Mouse (Mus musculus) lung, embryonic 16.5 days (tissue): ENCODE measurements around the gene Prpf40b. TPM values are rescaled to one million over a fixed set of nuclear protein-coding genes. Genes with fewer than 3 reads are reported as not detected.
A peak's percentile ranks its signal among the peaks of the same experiment; 100 is the strongest.

Source experiments
- ATAC-seq: fragments of 200-750 bp; cut with Nextera tagmentation; 2 replicates; pipeline ENCODE4 v1.8.0; 2017; ENCODE audit warnings: low read depth, mild to moderate bottlenecking, moderate library complexity
- H3K27ac ChIP-seq: fragments of 300-500 bp; sonication (generic); 2 replicates; pipeline ENCODE4 v1.5.1; 2014; ENCODE audit warnings: mild to moderate bottlenecking, control low read depth, low read length
- H3K27me3 ChIP-seq: fragments of 300-500 bp; sonication (generic); 2 replicates; pipeline ENCODE4 v1.6.1; 2014; ENCODE audit warnings: low read depth, low read length, mixed read lengths; ENCODE audit not compliant: control insufficient read depth, insufficient read depth
- H3K36me3 ChIP-seq: fragments of 300-500 bp; sonication (generic); 2 replicates; pipeline ENCODE4 v1.6.1; 2014; ENCODE audit warnings: low read length; ENCODE audit not compliant: control insufficient read depth, insufficient read depth
- H3K4me1 ChIP-seq: fragments of 300-500 bp; sonication (generic); replicated peaks from 2 replicates; pipeline ENCODE4 v1.6.1; 2014; ENCODE audit warnings: low read length, mixed read lengths; ENCODE audit not compliant: control insufficient read depth, insufficient read depth
- H3K4me2 ChIP-seq: fragments of 300-500 bp; sonication (generic); 2 replicates; pipeline ENCODE4 v1.6.1; 2014; ENCODE audit warnings: low read depth, low read length, control low read depth
- H3K4me3 ChIP-seq: fragments of 300-500 bp; sonication (generic); 2 replicates; pipeline ENCODE4 v1.5.1; 2014; ENCODE audit warnings: mild to moderate bottlenecking, low read length, control low read depth
- H3K9ac ChIP-seq: fragments of 300-500 bp; sonication (generic); 2 replicates; pipeline ENCODE4 v1.6.1; 2014; ENCODE audit warnings: low read length, control low read depth
- H3K9me3 ChIP-seq: fragments of 300-500 bp; sonication (generic); 2 replicates; pipeline ENCODE4 v1.6.1; 2016; ENCODE audit warnings: low read length; ENCODE audit not compliant: control insufficient read depth
- WGBS: fragments of 180-500 bp; shearing (Covaris S2); extraction: QIAGEN DNeasy Blood & Tissue Kit; methylation state at CpG from one replicate; pipeline ENCODE4 v1.1.7; 2014; 5-methylcytosine and 5-hydroxymethylcytosine counted together
- polyA plus RNA-seq: library from polyadenylated mRNA; unstranded; fragments of >200 nt; fragmentation: Nextera tagmentation; extraction: Ambion mirVana; gene quantifications from 2 replicates; pipeline ENCODE4 v1.2.1, GENCODE M21; 2015

The Prpf40b gene
- polyA plus RNA-seq, 1 experiment from 2014 or later: 54.0 TPM

GRCm38 (mm10) chr15:99324151-99324550, 29.3 kb downstream of the Prpf40b start:
- no peak overlapping the region for H3K4me3 ChIP-seq
- no peak for ATAC-seq
- H3K36me3 ChIP-seq: peaks cover 49% of the 10 kb centered on the region
- no peak overlapping the region for H3K9ac ChIP-seq
- WGBS: 71% methylated on average over 9 of the region's 9 CpGs
- H3K9me3 ChIP-seq: no peaks in the 10 kb centered on the region; the same call in 1 of the 2 replicates
- H3K4me1 ChIP-seq: peaks cover 13% of the 10 kb centered on the region
- H3K27ac ChIP-seq: no peak overlapping the region
- no peaks in the 10 kb centered on the region for H3K27me3 ChIP-seq
- no peak overlapping the region for H3K4me2 ChIP-seq

- ATAC-seq: no peak
- H3K4me3 ChIP-seq: no peak overlapping the region
- no peak overlapping the region for H3K9ac ChIP-seq
- no peaks in the 10 kb centered on the region; the same call in 1 of the 2 replicates for H3K9me3 ChIP-seq
- H3K27me3 ChIP-seq: no peaks in the 10 kb centered on the region
- peaks cover 49% of the 10 kb centered on the region for H3K36me3 ChIP-seq
- H3K27ac ChIP-seq: peak overlapping the region; percentile 52; the same call in 1 of the 2 replicates
- H3K4me1 ChIP-seq: peaks cover 8% of the 10 kb centered on the region
- WGBS: 90% methylated on average over 6 of the region's 6 CpGs
- H3K4me2 ChIP-seq: no peak overlapping the region
Observed at GRCm38 (mm10) chr15:99325598-99325997, 30.7 kb downstream of the Prpf40b start.

GRCm38 (mm10) chr15:99326407-99326806, 31.5 kb downstream of the Prpf40b start:
- WGBS: 41% methylated on average over 2 of the region's 2 CpGs
- Histone ChIP-seq H3K9ac (no peak overlapping the region), H3K4me2 (no peak overlapping the region; the same call in 1 of the 2 replicates), H3K4me1 (peaks cover 2% of the 10 kb centered on the region; the same call in 1 of the 2 replicates), H3K9me3 (no peaks in the 10 kb centered on the region; the same call in 1 of the 2 replicates), H3K27ac (peak overlapping the region; percentile 52), H3K27me3 (no peaks in the 10 kb centered on the region), H3K36me3 (peaks cover 42% of the 10 kb centered on the region), H3K4me3 (no peak overlapping the region)
- ATAC-seq: peak; percentile 64

- Histone ChIP-seq H3K9ac (no peak overlapping the region), H3K27ac (peak overlapping the region; percentile 8; the same call in 1 of the 2 replicates), H3K9me3 (no peaks in the 10 kb centered on the region; the same call in 1 of the 2 replicates), H3K4me1 (peaks cover 8% of the 10 kb centered on the region; the same call in 1 of the 2 replicates), H3K4me3 (no peak overlapping the region), H3K4me2 (no peak overlapping the region), H3K36me3 (peaks cover 36% of the 10 kb centered on the region), H3K27me3 (no peaks in the 10 kb centered on the region)
- WGBS: 73% methylated on average over 1 of the region's 1 CpGs
- no peak for ATAC-seq
Observed at GRCm38 (mm10) chr15:99326959-99327358, 32.1 kb downstream of the Prpf40b start.

- WGBS: 91% methylated on average over 5 of the region's 5 CpGs
- H3K4me2 ChIP-seq: no peak overlapping the region
- no peak overlapping the region for H3K9ac ChIP-seq
- H3K27me3 ChIP-seq: no peaks in the 10 kb centered on the region
- no peak overlapping the region for H3K4me3 ChIP-seq
- H3K4me1 ChIP-seq: peaks cover 16% of the 10 kb centered on the region
- no peaks in the 10 kb centered on the region; the same call in 1 of the 2 replicates for H3K9me3 ChIP-seq
- peaks cover 26% of the 10 kb centered on the region for H3K36me3 ChIP-seq
- ATAC-seq: no peak
- H3K27ac ChIP-seq: no peak overlapping the region
Observed at GRCm38 (mm10) chr15:99328011-99328410, 33.1 kb downstream of the Prpf40b start.

GRCm38 (mm10) chr15:99330324-99330723, 35.4 kb downstream of the Prpf40b start:
- Histone ChIP-seq H3K9ac (no peak overlapping the region), H3K4me3 (no peak overlapping the region), H3K4me1 (peaks cover 38% of the 10 kb centered on the region), H3K27me3 (no peaks in the 10 kb centered on the region), H3K4me2 (no peak overlapping the region), H3K36me3 (peaks cover 17% of the 10 kb centered on the region), H3K9me3 (no peaks in the 10 kb centered on the region; the same call in 1 of the 2 replicates), H3K27ac (peak overlapping the region; percentile 51)
- ATAC-seq: no peak
- WGBS: 62% methylated on average over 2 of the region's 2 CpGs

GRCm38 (mm10) chr15:99331341-99331740, 36.5 kb downstream of the Prpf40b start:
- Histone ChIP-seq H3K27me3 (no peaks in the 10 kb centered on the region), H3K27ac (no peak overlapping the region), H3K36me3 (peaks cover 11% of the 10 kb centered on the region), H3K9me3 (no peaks in the 10 kb centered on the region; the same call in 1 of the 2 replicates), H3K4me3 (no peak overlapping the region), H3K4me1 (peaks cover 46% of the 10 kb centered on the region), H3K4me2 (no peak overlapping the region), H3K9ac (no peak overlapping the region)
- 87% methylated on average over 5 of the region's 5 CpGs for WGBS
- ATAC-seq: no peak

GRCm38 (mm10) chr15:99332111-99332510, 37.2 kb downstream of the Prpf40b start:
- Histone ChIP-seq H3K4me1 (peaks cover 46% of the 10 kb centered on the region), H3K4me2 (no peak overlapping the region), H3K4me3 (no peak overlapping the region), H3K27me3 (no peaks in the 10 kb centered on the region), H3K36me3 (peaks cover 9% of the 10 kb centered on the region), H3K9ac (no peak overlapping the region), H3K9me3 (no peaks in the 10 kb centered on the region; the same call in 1 of the 2 replicates), H3K27ac (peak overlapping the region; percentile 99)
- ATAC-seq: no peak

- peak; percentile 95 for ATAC-seq
- Histone ChIP-seq H3K4me3 (no peak overlapping the region; the same call in 1 of the 2 replicates), H3K9ac (peak overlapping the region; percentile 53), H3K4me2 (peak overlapping the region; percentile 16; the same call in 1 of the 2 replicates), H3K36me3 (no peaks in the 10 kb centered on the region; the same call in 1 of the 2 replicates), H3K4me1 (peaks cover 46% of the 10 kb centered on the region), H3K27me3 (no peaks in the 10 kb centered on the region), H3K9me3 (no peaks in the 10 kb centered on the region), H3K27ac (peak overlapping the region; percentile 99)
- 21% methylated on average over 9 of the region's 9 CpGs for WGBS
Observed at GRCm38 (mm10) chr15:99332921-99333675, 38.2 kb downstream of the Prpf40b start.
